Mouse (Mus musculus) 3T3-L1 (cell line): ENCODE data around the gene Foxo4.

Experiments used
- DNase-seq: peaks from one replicate; pipeline ENCODE4 v3.0.0-alpha.2; 2015; ENCODE audit warnings: low read depth, low spot score

Gene Foxo4

GRCm38 (mm10) chrX:101253952-101254729 is at the start of gene Foxo4:
TSS of gene Foxo4 (plus strand) at chrX:101254528.
- peak; percentile 91 for DNase-seq

- DNase-seq: peak; percentile 95
Measured at GRCm38 (mm10) chrX:101221834-101222795, 32.2 kb upstream of the Foxo4 start, which contains the start of gene Snx12. TSS of gene Snx12 (minus strand) at chrX:101222563.

- DNase-seq: no peak
Measured at GRCm38 (mm10) chrX:101222796-101223162, 31.5 kb upstream of the Foxo4 start.

- no peak for DNase-seq
Measured at GRCm38 (mm10) chrX:101245011-101245410, 9.3 kb upstream of the Foxo4 start.

- DNase-seq: no peak
Measured at GRCm38 (mm10) chrX:101254740-101255139, 412 bp downstream of the Foxo4 start.

GRCm38 (mm10) chrX:101256603-101257002 is 2.3 kb downstream of the Foxo4 start:
- no peak for DNase-seq

- no peak for DNase-seq
Measured at GRCm38 (mm10) chrX:101260441-101261325, 6.4 kb downstream of the Foxo4 start.

- no peak for DNase-seq
Measured at GRCm38 (mm10) chrX:101263892-101264291, 9.6 kb downstream of the Foxo4 start, which contains the start of gene Gm614. TSS of gene Gm614 (minus strand) at chrX:101263992.

GRCm38 (mm10) chrX:101266631-101267030 is 12.3 kb downstream of the Foxo4 start:
- DNase-seq: no peak

- DNase-seq: no peak
Measured at GRCm38 (mm10) chrX:101268025-101268754, 13.9 kb downstream of the Foxo4 start, which contains the start of gene Il2rg. TSS of gene Il2rg (minus strand) at chrX:101268255.

GRCm38 (mm10) chrX:101268755-101269124 is 14.4 kb downstream of the Foxo4 start, which contains the start of gene Gm20489:
TSS of gene Gm20489 (minus strand) at chrX:101269023.
- DNase-seq: no peak

GRCm38 (mm10) chrX:101273410-101273809 is 19.1 kb downstream of the Foxo4 start:
- DNase-seq: no peak

GRCm38 (mm10) chrX:101273875-101274738 is 19.8 kb downstream of the Foxo4 start, which contains the start of gene Med12:
TSS of gene Med12 (plus strand) at chrX:101274030.
- peak; percentile 89 for DNase-seq

GRCm38 (mm10) chrX:101282813-101283212 is 28.5 kb downstream of the Foxo4 start:
- no peak for DNase-seq

- DNase-seq: peak; percentile 72
Measured at GRCm38 (mm10) chrX:101285534-101285933, 31.2 kb downstream of the Foxo4 start.

GRCm38 (mm10) chrX:101285953-101286670 is 31.8 kb downstream of the Foxo4 start:
- no peak for DNase-seq

GRCm38 (mm10) chrX:101287543-101287942 is 33.2 kb downstream of the Foxo4 start:
- DNase-seq: no peak

GRCm38 (mm10) chrX:101288432-101288831 is 34.1 kb downstream of the Foxo4 start:
- no peak for DNase-seq

GRCm38 (mm10) chrX:101289037-101289436 is 34.7 kb downstream of the Foxo4 start:
- no peak for DNase-seq
